Mouse (Mus musculus): ENCODE measurements around the gene Cox7a1. TPM values are rescaled to one million over a fixed set of nuclear protein-coding genes. Genes with fewer than 3 reads are reported as not detected.

Cox7a1 gene
- total RNA-seq, 2 experiments from 2014 or later, result 1,873 to 1,882 TPM

Other genes starting within 250 kb of the Cox7a1 start
- gene Zfp74, start 230.1 kb upstream of the Cox7a1 start, total RNA-seq (2021), result 1 to 10 TPM; 6.1 to 6.4 TPM
- 10 to 100 TPM; 32.0 to 41.7 TPM for gene Zfp568, start 200.2 kb upstream of the Cox7a1 start, total RNA-seq (2021)
- 1 to 10 TPM; 2.2 to 3.3 TPM for gene Zfp14, start 132.8 kb upstream of the Cox7a1 start, total RNA-seq (2021)
- gene Zfp82, start 111.2 kb upstream of the Cox7a1 start, total RNA-seq (2021), result 1 to 10 TPM; 2.0 to 2.1 TPM
- not detected for gene Gm26920, start 93.7 kb upstream of the Cox7a1 start, total RNA-seq (2021)
- gene Zfp566, start 93.6 kb upstream of the Cox7a1 start, total RNA-seq (2021), result 1 to 10 TPM; 1.5 to 1.8 TPM
- gene Zfp260, start 89.4 kb upstream of the Cox7a1 start, total RNA-seq (2021), result 10 to 100 TPM; 35.9 to 40.9 TPM
- gene Zfp382, start 62.2 kb upstream of the Cox7a1 start, total RNA-seq (2021), result 1 to 10 TPM; 4.2 to 4.4 TPM
- 10 to 100 TPM; 29.6 to 34.9 TPM for gene Zfp146, start 14.4 kb upstream of the Cox7a1 start, total RNA-seq (2021)
- gene Capns1, start 14.7 kb downstream of the Cox7a1 start, total RNA-seq (2021), result 100 to 1,000 TPM; 285 to 301 TPM
- 10 to 100 TPM; 52.8 to 55.5 TPM for gene Polr2i, start 47.8 kb downstream of the Cox7a1 start, total RNA-seq (2021)
- 10 to 100 TPM; 47.4 to 60.8 TPM for gene Tbcb, start 48.1 kb downstream of the Cox7a1 start, total RNA-seq (2021)
- not detected for gene Ovol3, start 51.6 kb downstream of the Cox7a1 start, total RNA-seq (2021)
- under 1 TPM; 0.22 to 0.43 TPM for gene Thap8, start 96.0 kb downstream of the Cox7a1 start, total RNA-seq (2021)
- 1 to 10 TPM; 2.7 to 2.9 TPM for gene Wdr62, start 96.3 kb downstream of the Cox7a1 start, total RNA-seq (2021)
- 10 to 100 TPM in 1 of 2 experiments, 1 to 10 TPM in 1; 7.0 to 14.1 TPM for gene Clip3, start 107.6 kb downstream of the Cox7a1 start, total RNA-seq (2021)
- 10 to 100 TPM; 22.0 to 23.0 TPM for gene Alkbh6, start 124.6 kb downstream of the Cox7a1 start, total RNA-seq (2021)
- 1 to 10 TPM; 1.4 to 1.8 TPM for gene Syne4, start 130.7 kb downstream of the Cox7a1 start, total RNA-seq (2021)
- gene E130208F15Rik, start 137.6 kb downstream of the Cox7a1 start, total RNA-seq (2021), result under 1 TPM; 0.85 to 0.88 TPM
- gene Sdhaf1, start 139.8 kb downstream of the Cox7a1 start, total RNA-seq (2021), result 10 to 100 TPM; 12.1 to 12.8 TPM
- 1 to 10 TPM in 1 of 2 experiments, under 1 TPM in 1; 0.83 to 1.2 TPM for gene Lrfn3, start 178.6 kb downstream of the Cox7a1 start, total RNA-seq (2021)
- gene Tyrobp, start 229.6 kb downstream of the Cox7a1 start, total RNA-seq (2021), result 10 to 100 TPM; 18.6 to 19.9 TPM
- gene Hcst, start 235.7 kb downstream of the Cox7a1 start, total RNA-seq (2021), result 1 to 10 TPM; 1.2 to 1.3 TPM
- gene Nfkbid, start 237.6 kb downstream of the Cox7a1 start, total RNA-seq (2021), result under 1 TPM; 0.67 to 0.71 TPM

All from heart, postnatal 14 days (tissue).